Mouse (Mus musculus) small intestine, adult 2 months (tissue): ENCODE results near the gene Olfr313.

Experiments
- CTCF ChIP-seq: fragments of 200-500 bp; IDR thresholded peaks from 2 replicates; pipeline ENCODE4 v1.5.1; 2012; ENCODE audit warnings: low read depth, mild to moderate bottlenecking, control low read depth, inconsistent platforms, low read length, moderate library complexity, mixed read lengths; ENCODE audit not compliant: insufficient replicate concordance, insufficient read length; ENCODE audit errors: extremely low read depth
- POLR2A ChIP-seq: fragments of 200-500 bp; IDR thresholded peaks from 2 replicates; pipeline ENCODE4 v1.6.1; 2012; ENCODE audit warnings: low read depth, mild to moderate bottlenecking, control low read depth, inconsistent platforms, low read length, moderate library complexity

- TF ChIP-seq CTCF (no peak), POLR2A (no peak)
Measured at GRCm38 (mm10) chr11:58804393-58804792, 10.4 kb upstream of the Olfr313 start.
